Mouse (Mus musculus): ENCODE results near the gene D430019H16Rik. TPM values are rescaled to one million over a fixed set of nuclear protein-coding genes. Genes with fewer than 3 reads are reported as not detected.

Gene D430019H16Rik
- total RNA-seq, 2 experiments from 2014 or later, result 0.44 to 0.55 TPM

DNA sequence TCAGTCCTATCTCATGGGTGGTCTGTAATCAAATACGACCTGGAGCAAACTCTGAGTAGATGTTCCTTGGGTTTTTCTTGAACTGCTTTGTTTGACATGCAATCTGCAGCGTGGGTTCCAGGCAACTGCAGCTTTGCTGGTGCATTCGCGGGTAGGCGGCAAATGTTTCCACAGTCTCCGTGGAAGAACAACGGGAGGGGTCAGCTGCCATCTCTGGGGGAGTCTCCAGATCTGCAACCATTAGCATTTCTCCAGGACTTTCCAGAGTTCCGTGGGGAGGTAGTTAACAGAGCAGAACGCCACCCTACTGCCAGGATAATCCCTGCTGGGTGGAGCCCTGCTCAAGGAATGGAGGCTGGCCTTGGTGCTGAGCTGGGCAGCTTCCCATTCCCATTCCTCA lies 23.3 kb downstream of the D430019H16Rik start:
- DNase-seq, result no peak
- intact Hi-C loops (cut with DNase I), result no loop called here

DNA sequence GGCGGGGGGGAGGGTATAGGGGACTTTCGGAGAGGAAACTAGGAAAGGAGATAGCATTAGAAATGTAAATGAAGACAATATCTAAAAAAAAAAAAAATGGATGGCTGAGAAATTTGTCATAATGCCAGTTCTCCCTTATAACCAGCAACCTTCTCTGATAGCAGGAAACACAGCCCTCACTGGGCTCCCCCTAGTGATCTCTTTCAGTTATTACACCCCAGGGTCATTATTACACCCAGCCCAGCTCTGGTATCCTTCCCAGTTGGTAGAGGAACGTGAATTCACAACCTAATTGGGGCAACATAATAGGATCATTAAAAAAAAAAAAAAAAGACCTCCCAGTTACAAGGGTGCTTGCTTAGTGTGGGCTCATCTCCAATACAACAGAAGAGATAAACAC lies 29.8 kb downstream of the D430019H16Rik start:
- no peak for DNase-seq
- intact Hi-C loops (cut with DNase I), result no loop called here

DNA sequence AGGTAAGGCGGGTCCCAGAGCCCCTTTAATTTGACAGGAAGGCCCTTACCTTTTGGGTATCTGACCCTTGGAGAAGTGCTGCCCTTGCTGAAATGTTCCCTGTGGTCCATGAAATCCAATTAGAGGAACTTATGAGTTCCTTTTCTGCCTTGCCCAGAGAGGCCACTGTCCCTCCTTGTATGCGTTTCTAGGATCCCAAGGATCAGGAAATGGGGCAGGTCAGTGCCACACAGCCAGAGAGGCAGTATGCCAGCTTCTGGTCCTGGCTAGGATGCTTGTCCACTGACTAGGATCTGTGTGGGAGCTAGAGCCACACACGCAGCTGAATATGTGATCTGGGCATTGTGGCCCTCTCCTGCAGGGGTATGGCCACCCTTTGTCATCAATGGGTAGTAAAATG lies 36.6 kb downstream of the D430019H16Rik start:
- intact Hi-C loops (cut with DNase I), result no loop called here
- no peak for DNase-seq

DNA sequence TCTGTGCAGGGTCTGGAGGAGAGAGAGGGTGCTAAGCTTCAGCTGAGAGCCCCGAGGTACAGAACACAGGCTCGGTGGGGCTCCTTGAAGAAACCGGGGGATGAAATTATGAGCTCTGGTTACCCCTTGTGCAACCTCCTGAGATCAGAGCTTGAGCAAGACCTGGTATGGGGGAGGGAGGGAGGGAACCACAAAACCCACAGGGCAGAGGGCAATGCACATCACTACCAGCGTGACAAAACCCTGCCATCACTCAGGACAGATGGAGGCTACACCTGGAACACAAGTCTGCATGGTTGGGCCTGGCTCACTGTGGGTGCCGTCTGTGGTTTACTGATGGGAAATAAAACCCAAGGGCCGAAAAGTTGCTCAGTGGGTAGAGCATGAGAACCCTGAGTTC lies 37.1 kb downstream of the D430019H16Rik start:
- no peak for DNase-seq
- intact Hi-C loops (cut with DNase I), result no loop called here

DNA sequence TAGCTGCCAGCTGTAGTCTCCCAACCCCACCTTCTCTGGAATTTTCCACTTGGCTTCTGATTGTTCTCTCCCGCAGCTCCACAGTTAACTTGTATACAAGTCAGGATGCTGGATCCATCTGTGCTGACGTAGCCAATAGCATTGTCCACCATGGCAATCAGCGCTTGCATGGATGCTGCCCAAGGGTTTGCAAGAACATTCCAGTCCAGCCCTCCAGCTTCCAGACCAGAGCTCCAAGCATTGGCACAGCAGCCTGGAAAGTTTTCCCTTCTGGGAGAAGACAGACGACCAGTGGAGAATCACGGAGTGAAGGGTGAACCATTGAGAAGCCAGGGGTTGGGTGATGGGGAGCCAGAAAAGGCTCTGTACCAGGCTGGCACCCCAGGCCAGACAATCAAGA lies 41.1 kb downstream of the D430019H16Rik start:
- intact Hi-C loops (cut with DNase I), result no loop called here
- DNase-seq, result no peak

DNA sequence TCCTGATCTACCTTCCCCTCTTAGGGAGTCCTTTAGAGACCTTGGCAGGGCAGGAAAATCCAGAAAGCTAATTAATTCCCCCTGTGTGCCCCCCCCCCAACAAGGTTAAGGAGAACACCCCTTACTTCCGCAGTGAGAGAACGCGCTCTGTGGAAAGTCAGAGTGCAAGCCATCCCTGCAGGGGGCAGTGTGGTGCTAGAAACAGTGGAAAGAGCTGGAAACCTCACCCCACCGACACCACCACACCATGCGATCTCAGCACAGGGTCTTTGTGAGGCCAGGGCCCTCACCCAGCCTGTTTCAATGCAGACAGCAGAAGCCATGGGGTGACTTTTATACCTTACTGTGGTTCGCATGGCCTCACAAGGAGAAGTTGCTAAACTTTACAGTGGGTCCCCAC lies 44.2 kb downstream of the D430019H16Rik start:
- intact Hi-C loops (cut with DNase I), result loop anchor here (1.0 to 2.0 kb wide), 2 partner anchors 87 to 225 kb away; no protein-coding TSS in a partner anchor

DNA sequence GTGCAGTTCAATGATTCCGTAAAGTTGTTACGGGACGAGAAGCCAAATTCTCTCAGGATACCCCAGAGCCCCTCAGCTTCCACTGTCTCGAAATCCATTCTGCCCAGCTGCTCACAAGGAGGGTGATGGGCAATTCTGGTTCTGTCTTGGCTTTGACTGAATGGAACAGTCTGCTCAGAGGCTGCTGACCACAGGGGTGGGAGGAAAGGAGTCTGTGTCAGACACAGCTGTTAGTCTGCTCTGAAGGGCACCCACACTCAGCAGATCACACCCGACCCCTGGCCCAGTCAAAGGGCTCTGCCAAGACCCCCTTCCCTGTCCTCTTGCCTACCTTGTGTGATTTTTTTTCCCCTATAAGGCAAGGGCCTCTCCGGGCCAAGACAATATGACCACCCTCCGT lies 44.8 kb downstream of the D430019H16Rik start:
- DNase-seq, result no peak
- intact Hi-C loops (cut with DNase I), result loop anchor here (1.0 to 2.0 kb wide), 2 partner anchors 87 to 224 kb away; no protein-coding TSS in a partner anchor

More for the DNA sequence above, 44.2 kb downstream of the D430019H16Rik start:
- peak; percentile 86 to 91 for DNase-seq

DNA sequence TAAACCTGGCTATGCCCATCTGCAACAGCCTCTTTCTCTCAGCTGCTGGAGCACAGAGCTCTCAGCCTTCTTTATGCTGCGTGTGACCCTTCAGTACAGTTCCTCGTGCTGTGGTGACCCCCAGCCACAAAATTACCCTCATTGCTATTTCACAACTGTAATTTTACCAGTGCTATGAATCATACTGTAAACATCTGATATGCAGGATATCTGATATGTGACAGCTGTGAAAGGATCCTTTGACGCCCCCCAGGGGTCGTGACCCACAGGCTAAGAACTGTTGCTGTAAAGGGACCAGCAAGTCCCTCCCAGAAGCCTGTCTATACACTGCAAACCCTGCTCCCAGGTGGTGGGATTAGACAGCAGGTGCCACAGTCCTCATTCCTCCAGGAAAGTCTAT lies 45.2 kb downstream of the D430019H16Rik start:
- intact Hi-C loops (cut with DNase I), result loop anchor here (1.0 to 2.0 kb wide), 2 partner anchors 86 to 224 kb away; no protein-coding TSS in a partner anchor
- no peak for DNase-seq

DNA sequence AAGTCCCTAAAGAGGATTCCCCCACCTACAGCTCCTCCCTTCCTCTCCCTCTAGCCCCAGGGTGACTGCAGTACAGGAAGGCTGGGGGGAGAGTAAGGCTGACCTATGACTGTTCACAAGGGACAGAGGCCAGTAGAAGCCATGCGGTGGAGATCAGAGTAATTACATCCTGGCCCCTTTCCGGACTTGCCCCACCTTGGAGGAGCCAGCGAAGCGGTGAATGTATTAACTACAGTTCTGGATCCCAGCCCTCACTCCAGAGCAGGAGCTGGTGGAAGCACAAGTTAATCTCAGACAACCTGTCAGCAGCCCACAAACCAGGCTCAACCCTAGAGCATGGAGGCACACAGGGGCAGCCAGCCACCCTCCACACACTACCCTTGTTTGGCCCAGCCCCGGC lies 47.3 kb downstream of the D430019H16Rik start:
- no peak for DNase-seq
- intact Hi-C loops (cut with DNase I), result no loop called here

DNA sequence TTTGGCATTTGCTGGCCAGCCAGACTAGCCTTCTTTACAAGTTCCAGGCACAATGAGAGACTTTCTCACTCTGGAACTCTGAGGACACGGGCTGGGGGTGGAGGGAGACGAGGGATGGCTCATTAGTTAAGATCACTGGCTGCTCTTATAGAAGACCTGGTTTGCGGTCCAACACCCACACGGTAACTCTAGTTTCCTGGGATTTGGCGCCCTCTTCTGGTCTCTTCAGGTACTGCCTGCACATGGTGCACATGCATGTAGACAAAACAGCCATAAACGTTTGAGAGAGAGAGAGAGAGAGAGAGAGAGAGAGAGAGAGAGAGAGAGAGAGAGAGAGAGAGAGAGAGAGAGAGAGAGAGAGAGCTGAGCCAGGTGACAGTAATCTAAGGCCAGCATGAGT lies 51.1 kb downstream of the D430019H16Rik start:
- no peak for DNase-seq
- intact Hi-C loops (cut with DNase I), result no loop called here

DNA sequence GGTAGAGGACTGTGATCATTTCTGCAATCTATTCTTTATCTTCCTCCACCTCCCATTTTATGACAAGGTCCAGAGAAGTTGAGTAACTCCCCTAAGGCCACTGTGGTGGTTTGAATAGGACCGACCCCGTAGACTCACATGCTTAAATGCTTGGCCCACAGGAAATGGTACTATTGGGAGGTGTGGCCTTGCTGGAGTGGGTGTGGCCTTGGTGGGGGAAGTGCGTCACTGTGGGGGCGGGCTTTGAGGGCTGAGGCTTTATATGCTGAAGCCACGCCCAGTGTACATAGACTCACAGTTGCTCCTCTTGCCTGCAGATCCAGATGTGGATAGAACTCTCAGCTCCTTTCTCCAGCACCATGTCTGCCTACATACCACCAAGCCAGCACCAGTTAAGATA lies 57.5 kb downstream of the D430019H16Rik start:
- DNase-seq, result no peak
- intact Hi-C loops (cut with DNase I), result no loop called here

DNA sequence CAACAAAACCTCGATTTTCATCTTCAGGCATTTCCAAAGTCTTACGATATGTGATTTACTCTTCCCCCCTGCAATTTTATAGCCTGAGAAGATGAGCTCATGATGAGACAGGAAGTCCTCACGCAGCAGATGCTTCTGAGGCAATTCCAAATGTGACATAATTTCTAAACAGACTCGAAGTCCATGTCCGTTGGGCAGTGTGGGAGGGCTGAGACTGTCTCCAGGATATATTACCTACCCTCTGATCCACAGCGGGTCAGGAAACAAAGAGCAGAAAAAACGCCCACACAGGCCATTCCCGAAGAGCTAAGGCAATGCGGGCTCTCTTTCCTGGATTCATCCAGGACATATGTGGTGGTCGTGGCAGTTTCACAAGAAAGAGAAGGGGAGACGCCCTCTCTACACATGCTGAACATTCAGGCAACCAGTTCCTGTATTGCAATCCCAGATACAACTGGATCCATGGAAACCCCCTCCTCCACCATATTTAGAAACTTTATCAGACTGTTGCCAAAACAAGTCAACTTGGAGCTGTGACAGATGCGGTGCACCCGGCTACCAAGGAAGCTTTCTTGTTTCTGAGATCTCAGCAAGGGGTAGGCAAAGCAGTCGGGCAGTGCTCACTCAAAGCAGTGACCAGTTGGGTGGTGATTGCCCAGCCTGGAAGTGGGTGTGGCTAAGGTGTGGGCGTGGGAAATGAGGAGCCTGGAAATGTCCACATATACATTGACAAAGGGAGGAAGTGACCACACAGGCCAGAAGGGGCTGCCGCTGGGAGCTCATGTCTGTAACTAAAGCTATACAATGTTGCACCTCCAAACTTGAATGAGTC lies 58.2 kb downstream of the D430019H16Rik start:
- DNase-seq, result no peak
- intact Hi-C loops (cut with DNase I), result no loop called here

DNA sequence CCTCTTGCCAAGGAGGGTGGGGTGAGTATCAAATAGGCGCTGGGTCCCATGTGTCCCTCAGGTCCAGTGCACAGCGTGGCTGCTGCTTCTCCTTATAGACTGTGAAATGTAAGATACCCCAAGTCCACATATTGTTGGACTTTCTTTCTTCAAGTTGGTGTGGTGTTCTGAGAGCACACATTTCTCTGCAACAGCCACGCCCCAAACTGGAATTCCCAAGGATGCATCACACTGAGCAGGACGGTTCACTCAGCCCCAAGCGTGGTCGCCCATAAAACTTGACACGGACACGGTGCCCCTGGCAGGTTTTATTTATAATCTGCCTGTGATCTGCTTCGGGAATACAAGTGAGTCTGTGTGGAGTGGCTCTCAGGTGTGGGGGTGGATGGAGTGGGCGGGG lies 60.5 kb downstream of the D430019H16Rik start:
- no peak for DNase-seq
- intact Hi-C loops (cut with DNase I), result no loop called here

DNA sequence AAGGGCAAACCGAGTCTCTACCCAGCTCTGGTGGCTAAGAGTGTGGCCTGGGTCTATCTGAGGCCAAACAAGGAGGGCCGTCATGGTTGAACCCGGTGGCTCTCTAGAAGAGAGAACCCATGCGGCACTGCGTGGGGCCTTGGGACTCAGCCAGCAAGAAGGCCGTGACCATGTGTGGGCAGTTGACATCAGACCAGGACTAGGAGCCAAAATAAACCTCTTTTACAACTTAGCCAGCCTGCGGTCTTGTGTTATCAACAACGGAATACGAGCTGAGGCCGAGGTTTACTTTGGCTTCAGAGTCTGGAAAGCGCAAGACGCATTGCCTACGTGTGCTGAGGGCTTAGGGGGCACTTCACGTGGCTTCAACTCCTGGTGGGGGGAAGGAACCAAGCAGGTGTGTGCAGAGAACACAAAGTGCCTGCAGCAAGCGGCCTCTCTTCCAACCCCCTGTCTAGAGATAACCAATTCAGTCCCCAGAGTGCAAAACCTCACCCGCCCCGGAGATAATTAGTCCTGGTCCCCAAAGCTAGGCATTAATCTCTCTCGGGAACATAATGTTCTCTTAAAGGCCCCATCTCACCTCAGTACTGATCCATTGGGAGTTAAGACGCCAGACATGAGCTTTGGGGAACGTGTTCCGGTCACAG lies 63.5 kb downstream of the D430019H16Rik start:
- intact Hi-C loops (cut with DNase I), result loop anchor here (5.0 kb wide), 1 partner anchor 45 kb away; the partner anchor contains the start of gene Bdkrb2
- DNase-seq, result no peak

DNA sequence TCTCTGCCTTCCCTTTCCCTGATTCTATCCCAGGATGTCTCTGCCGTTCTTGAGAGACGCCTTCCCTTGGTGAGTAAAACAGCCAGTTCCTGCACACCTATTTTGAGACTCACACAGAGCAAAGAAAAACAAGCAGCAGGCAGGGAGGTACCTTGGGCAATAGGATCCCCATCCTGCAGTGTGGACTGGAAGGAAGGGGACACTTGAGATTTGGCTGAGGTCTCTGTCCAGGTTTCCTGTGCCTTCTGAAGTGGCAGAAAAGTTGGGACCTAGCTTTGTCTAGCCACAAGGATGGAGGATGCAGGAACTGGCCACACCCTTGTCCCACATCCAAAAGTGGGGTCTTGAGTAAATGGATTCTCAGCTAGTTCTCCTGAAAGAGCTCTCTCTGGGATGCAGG lies 66.2 kb downstream of the D430019H16Rik start:
- intact Hi-C loops (cut with DNase I), result loop anchor here (5.0 kb wide), 1 partner anchor 42 kb away; the partner anchor contains the start of gene Bdkrb2
- DNase-seq, result no peak

DNA sequence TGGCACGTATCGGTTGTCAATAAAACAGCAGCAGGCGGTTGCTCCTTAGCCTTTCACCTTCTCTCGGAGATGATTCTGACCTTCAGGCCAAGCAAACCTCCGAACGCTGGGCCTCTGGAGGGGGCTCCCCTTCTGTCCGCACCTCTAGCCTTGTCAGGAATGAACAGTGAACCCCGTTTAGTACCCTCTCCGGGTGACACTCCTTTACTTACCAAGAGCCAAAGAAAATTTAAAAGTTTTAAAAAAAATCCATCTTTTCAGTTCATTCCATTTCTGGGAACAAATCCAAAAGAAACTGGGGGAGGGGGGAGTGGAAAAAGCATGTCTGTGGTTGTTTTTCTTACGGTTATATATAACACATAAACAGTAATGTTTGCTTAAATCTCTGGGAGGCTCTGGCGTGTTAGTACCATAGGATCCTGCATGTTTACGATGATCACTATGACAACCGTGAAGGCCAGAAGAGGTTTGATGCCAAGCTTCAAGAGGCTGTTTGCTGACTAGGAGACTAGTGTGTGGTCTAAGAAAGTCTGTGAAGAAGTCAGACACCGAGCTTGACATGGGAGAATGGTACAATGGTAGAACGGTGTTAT lies 67.6 kb downstream of the D430019H16Rik start:
- no peak for DNase-seq
- intact Hi-C loops (cut with DNase I), result no loop called here

DNA sequence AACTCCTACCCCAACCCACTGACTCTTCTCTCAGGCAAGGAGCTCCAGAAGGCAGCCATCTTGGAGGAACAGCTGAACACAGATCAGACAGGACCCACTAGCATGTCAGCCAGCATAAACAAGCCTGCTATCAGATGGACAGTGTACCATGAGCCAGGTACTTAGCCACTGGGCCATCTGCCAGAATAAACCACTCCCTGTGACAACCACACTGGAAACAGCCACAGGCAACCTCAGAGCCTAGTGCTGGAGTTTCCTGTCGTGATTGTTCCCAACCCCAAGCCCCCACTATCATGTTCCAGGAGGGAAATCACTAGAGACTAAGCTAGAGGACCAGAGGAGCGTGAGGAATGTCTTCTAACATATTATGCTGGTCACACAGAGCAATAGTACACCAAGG lies 70.1 kb downstream of the D430019H16Rik start:
- intact Hi-C loops (cut with DNase I), result no loop called here
- peak in 1 of 2 experiments; percentile 36 for DNase-seq

DNA sequence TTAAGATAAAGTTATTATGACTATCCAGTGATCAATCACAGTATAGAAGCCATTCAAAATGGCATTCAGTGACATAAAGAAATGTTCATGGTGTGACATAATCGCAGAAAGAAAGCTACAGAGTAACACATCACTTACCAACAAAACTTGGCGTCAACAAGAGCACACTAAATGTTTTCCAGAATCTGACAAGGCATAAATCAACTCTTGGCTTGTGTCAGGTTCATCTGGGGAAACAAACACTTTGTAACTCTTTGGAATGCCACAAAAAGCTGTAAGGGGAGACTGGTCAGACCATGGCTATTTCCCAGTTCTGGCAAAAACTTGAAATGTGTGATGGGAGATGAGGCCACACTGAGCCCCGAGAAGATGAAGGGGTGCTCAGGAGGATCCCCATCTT lies 72.5 kb downstream of the D430019H16Rik start:
- intact Hi-C loops (cut with DNase I), result no loop called here

DNA sequence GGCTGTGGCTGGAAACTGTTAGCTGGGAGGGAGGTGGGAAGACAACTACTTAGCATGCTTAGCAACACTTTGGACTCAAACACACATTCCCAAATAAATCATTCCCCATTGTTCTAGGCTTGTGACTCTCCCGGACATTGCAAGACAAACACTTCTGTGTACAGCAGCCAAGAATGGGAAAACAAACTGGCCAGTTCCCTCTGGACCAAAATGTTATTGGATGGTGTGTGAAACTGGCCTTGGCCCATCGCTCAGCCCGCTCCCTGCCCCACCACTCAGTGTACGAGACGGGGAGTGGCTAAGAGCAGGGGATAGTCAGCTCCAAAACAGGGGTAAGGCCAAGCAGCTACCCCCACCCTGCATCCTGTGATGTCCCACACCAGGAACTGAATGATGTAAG lies 73.2 kb downstream of the D430019H16Rik start:
- intact Hi-C loops (cut with DNase I), result no loop called here
- peak; percentile 56 to 66 for DNase-seq

More for the DNA sequence above, 72.5 kb downstream of the D430019H16Rik start:
- DNase-seq, result no peak

DNA sequence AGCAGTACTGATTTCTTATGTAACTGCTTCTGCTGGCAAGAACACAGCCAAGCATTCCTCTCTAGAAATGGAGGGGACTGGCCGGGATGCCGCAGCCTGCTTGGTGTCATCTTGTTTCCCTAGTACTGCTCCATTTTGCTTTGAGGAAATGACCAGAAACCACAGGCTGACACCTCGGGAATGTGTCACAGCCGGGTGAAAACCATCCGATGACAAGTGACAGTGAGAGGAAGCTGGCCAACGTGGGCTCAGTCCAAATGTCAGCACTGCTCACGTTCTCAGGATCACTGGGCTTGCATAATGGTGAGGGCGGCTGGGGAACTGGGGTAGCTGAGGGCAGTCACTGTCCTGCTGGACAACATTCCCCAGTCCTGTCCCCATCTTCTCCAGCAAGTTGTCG lies 75.9 kb downstream of the D430019H16Rik start:
- peak; percentile 36 to 38 for DNase-seq
- intact Hi-C loops (cut with DNase I), result no loop called here

DNA sequence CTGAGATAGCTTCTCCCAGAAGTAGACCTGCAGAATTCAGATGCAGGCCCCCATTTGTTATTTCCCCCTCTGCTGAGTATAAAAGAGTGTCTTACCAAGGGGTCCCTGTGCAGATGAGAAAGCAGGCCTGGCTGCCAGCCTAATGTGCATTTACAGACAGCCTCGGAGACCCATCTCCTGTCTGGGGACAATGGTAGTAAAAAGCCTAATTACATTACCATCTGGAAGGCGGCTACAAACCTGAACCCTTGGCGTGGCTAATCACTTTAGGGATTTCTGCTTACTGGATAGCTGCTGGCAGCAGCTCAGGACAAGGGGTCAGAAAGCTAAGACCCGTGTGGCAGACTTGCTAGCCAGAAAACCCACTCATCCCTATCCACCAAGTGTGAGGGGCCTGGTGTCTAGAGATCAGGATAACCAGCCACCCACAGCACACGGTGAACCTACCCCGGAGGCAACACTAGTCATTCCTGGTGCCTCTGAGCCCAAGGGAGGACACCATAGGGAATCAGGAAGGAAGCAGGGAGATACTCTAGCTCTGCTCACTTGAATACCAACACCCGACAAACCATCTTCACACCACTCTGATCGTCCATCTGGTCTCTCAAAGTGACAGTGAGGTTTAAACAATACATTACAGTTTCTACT lies 78.2 kb downstream of the D430019H16Rik start:
- intact Hi-C loops (cut with DNase I), result loop anchor here (2.0 kb wide), 1 partner anchor 15 kb away; no protein-coding TSS in a partner anchor
- DNase-seq, result no peak

Data from heart, postnatal 14 days (tissue).